ENCODE assay signal across 20 mouse cellular contexts in genomic region chr10:119219415-119219814, GRCm38 (mm10). TPM values are rescaled to one million over a fixed set of nuclear protein-coding genes. Genes with fewer than 3 reads are reported as not detected.
A peak's percentile ranks its signal among the peaks of the same experiment; 100 is the strongest.
DNase-seq lines count a peak whose midpoint lies in the region; ATAC-seq lines count a peak whose summit lies in the region.
"Had no signal": no experiment of that assay in that cellular context is flagged by ENCODE, and none has a peak within 500 bp of the region (broad histone marks: within the 10 kb centered on the region; RNA-seq: fewer than 3 reads in every experiment).

No protein-coding gene starts in this region.

- peaks cover 4% of the 10 kb centered on the region; the same call in 1 of the 2 replicates for H3K4me1 ChIP-seq in limb, embryonic 13.5 days
- H3K4me1 ChIP-seq in limb, embryonic 10.5 days = 0 out of 2 replicates have a peak, but pooled peaks cover 5% of the 10 kb centered on the region

- peaks cover 63% of the 10 kb centered on the region for H3K36me3 ChIP-seq in limb, embryonic 13.5 days
- peaks cover 86% of the 10 kb centered on the region for H3K36me3 ChIP-seq in limb, embryonic 10.5 days

- H3K9ac ChIP-seq in limb, embryonic 13.5 days = no peak overlapping the region
- H3K9ac ChIP-seq: forebrain, embryonic 15.5 days; hindbrain, embryonic 14.5 days; intestine, embryonic 15.5 days; liver, embryonic 13.5 days; midbrain, embryonic 12.5 days had no signal

- H3K4me2 ChIP-seq in limb, embryonic 13.5 days (replicated peaks) = no peak overlapping the region
- H3K4me2 ChIP-seq: forebrain, embryonic 15.5 days; hindbrain, embryonic 14.5 days; intestine, embryonic 15.5 days; liver, embryonic 13.5 days; midbrain, embryonic 12.5 days had no signal

- ATAC-seq in limb, embryonic 13.5 days (ENCODE audit: low FRiP score, low read depth) = 0 out of 2 replicates have a peak, but pooled peaks have one; percentile 44
- ATAC-seq: forebrain, embryonic 15.5 days; intestine, embryonic 15.5 days had no signal

- peak; percentile 10 to 36 for DNase-seq in gastrocnemius, adult 8-10 months (ENCODE audit: low spot score in 2 of 2)
- no peak for DNase-seq in gastrocnemius, postnatal 4 days (ENCODE audit: low spot score in 2 of 2)
- no peak for DNase-seq in limb, embryonic 10.5 days (ENCODE audit: low spot score)
- DNase-seq in gastrocnemius, postnatal 25 days = peak; percentile 20
- no peak for DNase-seq in spleen, postnatal 36 days (ENCODE audit: low spot score in 2 of 2)
- DNase-seq in layer of hippocampus, adult 8-10 months (ENCODE audit: low spot score in 2 of 2) = no peak
- DNase-seq: adrenal gland, adult 2 months; cerebellum, adult 9-11 months; liver, embryonic 13.5 days; retina, postnatal 1 day; right cerebral cortex, postnatal 4 days had no signal

- H3K9me3 ChIP-seq in limb, embryonic 13.5 days = no peaks in the 10 kb centered on the region
- H3K9me3 ChIP-seq in limb, embryonic 10.5 days (replicated peaks) = no peaks in the 10 kb centered on the region
- H3K9me3 ChIP-seq: forebrain, embryonic 15.5 days; G1E; heart, embryonic 10.5 days; intestine, embryonic 15.5 days; liver, embryonic 13.5 days; midbrain, embryonic 12.5 days had no signal

- no peaks in the 10 kb centered on the region for H3K27me3 ChIP-seq in limb, embryonic 13.5 days
- H3K27me3 ChIP-seq in limb, embryonic 10.5 days (ENCODE audit: low read depth, poor library complexity, severe bottlenecking) = no peaks in the 10 kb centered on the region
- H3K27me3 ChIP-seq: forebrain, embryonic 15.5 days; intestine, embryonic 15.5 days; liver, embryonic 13.5 days; midbrain, embryonic 12.5 days had no signal

- H3K27ac ChIP-seq in limb, embryonic 13.5 days = no peak overlapping the region
- no peak overlapping the region for H3K27ac ChIP-seq in limb, embryonic 10.5 days
- H3K27ac ChIP-seq: forebrain, embryonic 15.5 days; heart, embryonic 10.5 days; hindbrain, embryonic 14.5 days; intestine, embryonic 15.5 days; left cerebral cortex, adult 2 months; liver, embryonic 13.5 days; midbrain, embryonic 12.5 days had no signal

- 65% methylated on average over 11 of the region's 11 CpGs for WGBS in limb, embryonic 13.5 days
- WGBS in limb, embryonic 10.5 days = 83% methylated on average over 11 of the region's 11 CpGs

- no peak overlapping the region for H3K4me3 ChIP-seq in limb, embryonic 13.5 days
- no peak overlapping the region for H3K4me3 ChIP-seq in limb, embryonic 10.5 days
- H3K4me3 ChIP-seq: forebrain, embryonic 15.5 days; heart, embryonic 10.5 days; intestine, embryonic 15.5 days; layer of hippocampus, adult 2 months; left cerebral cortex, adult 2 months; liver, embryonic 13.5 days; midbrain, embryonic 12.5 days had no signal

RNA-seq across cellular contexts. Expression of gene Cand1, which starts 20.4 kb away (rescaled TPM):
- 10 to 100 TPM; 12.9 to 18.1 (median 14.4) TPM for total RNA-seq in gastrocnemius, adult 8-10 months (2022)
- 10 to 100 TPM; 73.5 to 80.6 TPM for total RNA-seq in gastrocnemius, postnatal 4 days (2021)
- polyA plus RNA-seq in limb, embryonic 13.5 days (2015; fragmentation: Nextera tagmentation; extraction: Ambion mirVana) = 60.2 and 72.5 TPM in 2 replicates
- polyA plus RNA-seq in limb, embryonic 10.5 days (2016; fragmentation: Nextera tagmentation; extraction: Ambion mirVana) = 95.9 and 107 TPM in 2 replicates
- 10 to 100 TPM; 17.3 TPM for total RNA-seq in gastrocnemius, postnatal 25 days (2021)
- total RNA-seq in layer of hippocampus, adult 8-10 months (2022) = 100 to 1,000 TPM; 136 to 168 (median 148) TPM

Comparison
In these comparisons a context has a peak if more than half of its experiments do, and no peak if none do; other contexts are left out.
1. DNase-seq: peak in gastrocnemius, adult 8-10 months (2 of 2) and gastrocnemius, postnatal 25 days (single experiment); none in gastrocnemius, postnatal 4 days (0 of 2), limb, embryonic 10.5 days (single experiment), spleen, postnatal 36 days (0 of 2) and layer of hippocampus, adult 8-10 months (0 of 2).